Mouse (Mus musculus): ENCODE measurements around the gene Hspd1.
"Not testable (repeated sequence)": the region's sequence is repeated elsewhere in the genome, so short reads cannot be mapped to it uniquely, and the experiment has no call there.

Hspd1 gene

GRCm38 (mm10) chr1:55087932-55088610 lies at the start of gene Hspd1, which contains the start of gene Hspe1:
TSS of gene Hspd1 (minus strand) at chr1:55088243.
TSS of gene Hspe1 (plus strand) at chr1:55088132.
- peak; percentile 92 for ATAC-seq (ENCODE audit: low TSS enrichment)

- ATAC-seq (ENCODE audit: low TSS enrichment): no peak
Observed at GRCm38 (mm10) chr1:55135846-55136245, 47.8 kb upstream of the Hspd1 start.

DNA sequence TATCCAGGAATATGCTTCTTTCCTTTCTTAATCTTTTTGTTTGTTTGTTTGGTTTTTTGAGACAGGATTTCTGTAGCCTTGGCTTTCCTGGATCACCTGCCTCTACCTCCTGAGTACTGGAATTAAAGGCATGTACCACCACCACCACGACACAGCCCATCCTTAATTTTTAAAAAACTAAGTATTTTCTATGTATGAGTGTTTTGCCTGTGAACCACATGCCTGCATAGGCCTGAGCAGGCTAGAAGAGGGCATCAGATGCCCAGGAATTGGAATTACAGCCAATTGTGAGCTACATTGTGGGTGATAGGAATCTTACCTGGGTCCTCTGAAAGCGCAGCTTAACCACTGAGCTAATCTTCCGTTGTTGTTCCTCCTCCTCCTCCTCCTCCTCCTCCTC lies 46.3 kb upstream of the Hspd1 start:
- ATAC-seq (ENCODE audit: low TSS enrichment): no peak

DNA sequence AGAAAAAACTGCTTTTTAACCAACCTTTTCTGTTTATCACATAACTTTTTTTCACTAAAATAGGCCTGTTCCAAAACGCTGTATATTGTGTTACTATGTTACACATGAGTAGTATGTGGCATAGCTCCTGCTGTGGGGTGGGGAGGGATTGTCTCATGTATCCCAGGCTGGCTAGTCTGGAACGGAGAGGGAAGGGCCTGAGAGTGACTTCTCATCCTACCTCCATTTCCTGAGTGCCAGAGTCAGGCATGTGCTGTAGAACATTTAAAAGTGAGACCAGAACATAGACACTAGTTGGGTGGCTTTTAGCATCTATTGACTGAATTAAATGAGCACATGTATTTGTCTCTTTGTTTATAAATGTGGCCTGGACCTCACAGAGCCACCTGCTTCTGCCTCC lies 45.1 kb upstream of the Hspd1 start:
- ATAC-seq (ENCODE audit: low TSS enrichment): no peak

GRCm38 (mm10) chr1:55132308-55132707 lies 44.3 kb upstream of the Hspd1 start:
- ATAC-seq (ENCODE audit: low TSS enrichment): no peak

DNA sequence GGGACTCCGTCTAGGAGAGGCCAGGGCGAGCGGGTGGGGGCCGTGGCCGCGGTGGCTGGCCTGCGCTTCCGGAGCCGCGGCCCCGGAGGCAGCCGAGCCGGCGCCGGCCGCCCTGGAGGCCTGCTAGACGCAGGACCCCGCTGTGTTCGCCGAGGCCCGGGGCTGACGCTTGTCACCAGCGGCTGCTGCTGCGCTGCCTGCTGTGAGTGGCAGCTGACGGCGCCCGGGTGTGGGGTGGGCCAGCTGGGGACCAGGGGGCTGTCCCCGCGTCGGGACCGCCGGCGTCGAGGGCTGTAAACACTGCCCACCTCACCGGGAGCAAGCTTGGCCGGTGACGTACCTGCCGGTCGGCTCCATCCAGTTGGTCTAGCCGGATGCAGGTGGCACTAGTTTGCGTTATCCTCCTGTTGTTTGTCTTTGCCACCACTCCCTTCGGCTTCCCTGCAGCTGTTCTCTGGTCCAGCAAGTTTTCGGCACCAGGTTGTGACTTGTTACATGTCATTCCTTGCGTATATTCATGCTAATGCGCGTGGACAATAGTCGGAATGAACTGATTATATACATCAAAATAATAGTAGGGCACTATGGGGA lies 43.5 kb upstream of the Hspd1 start:
- ATAC-seq (ENCODE audit: low TSS enrichment): peak; percentile 64

DNA sequence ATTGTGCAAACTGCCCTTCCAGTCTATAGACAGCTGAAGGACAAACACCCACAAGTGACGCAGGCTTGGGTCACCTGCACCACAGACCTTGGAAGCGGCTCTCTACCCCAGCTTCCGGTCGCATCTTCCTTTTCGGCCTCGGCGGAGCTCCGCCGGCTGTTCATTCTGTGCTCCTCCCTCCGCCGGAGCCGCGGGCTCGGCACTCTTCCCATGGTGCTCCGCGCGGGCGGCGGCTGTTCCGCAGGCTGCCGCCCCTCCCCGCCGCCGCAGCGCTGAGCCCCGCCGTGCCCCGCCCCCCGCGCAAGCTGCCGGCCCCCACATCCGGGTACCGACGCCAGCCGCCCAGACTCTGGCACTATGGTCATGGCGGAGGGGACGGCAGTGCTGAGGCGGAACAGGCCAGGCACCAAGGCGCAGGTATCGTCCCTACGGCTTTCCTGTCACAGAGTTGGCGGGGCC lies 42.9 kb upstream of the Hspd1 start, which contains the start of gene Mob4:
Mob4 (plus strand) TSS at position 289 of the 459 bp plus-strand sequence.
- ATAC-seq (ENCODE audit: low TSS enrichment): peak; percentile 97

GRCm38 (mm10) chr1:55130190-55130916 lies 42.3 kb upstream of the Hspd1 start:
- no peak for ATAC-seq (ENCODE audit: low TSS enrichment)

DNA sequence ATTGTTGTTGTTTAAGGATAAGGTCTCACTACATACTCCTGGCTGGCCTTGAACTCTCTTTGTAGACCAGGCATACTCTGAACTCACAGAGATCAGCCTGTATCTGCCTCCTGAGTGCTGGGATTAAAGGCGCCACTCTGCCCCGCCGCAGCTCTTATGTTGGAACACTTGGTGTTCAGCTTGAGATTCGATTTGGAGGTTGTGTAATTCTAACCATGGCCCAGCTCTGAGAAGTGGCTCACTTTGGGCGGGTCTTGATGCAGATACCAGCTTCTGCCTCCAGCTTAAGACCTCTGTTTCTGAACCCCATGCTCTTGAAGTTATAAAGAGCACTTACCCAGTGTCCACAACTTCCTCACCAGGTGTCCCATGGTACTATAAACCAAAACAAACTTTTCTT lies 41.7 kb upstream of the Hspd1 start:
- ATAC-seq (ENCODE audit: low TSS enrichment): no peak

DNA sequence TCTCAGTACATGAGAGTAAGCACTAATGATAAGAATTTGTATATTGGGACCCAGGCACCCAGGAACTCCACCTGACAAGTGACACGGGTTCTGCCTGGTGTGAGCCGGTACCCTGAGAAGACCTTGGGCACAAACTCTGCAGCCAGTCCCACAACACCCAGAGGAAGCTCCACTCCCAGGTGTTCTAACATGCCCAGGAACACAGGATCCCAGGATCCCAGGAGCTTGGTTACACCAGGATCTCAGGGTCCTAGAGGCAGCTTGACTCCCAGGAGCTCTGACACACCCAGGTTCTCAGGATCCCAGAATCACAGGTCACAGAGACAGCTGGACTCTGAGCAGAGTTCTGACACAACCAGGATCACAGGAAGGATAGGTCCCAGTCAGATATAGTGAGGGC lies 36.1 kb upstream of the Hspd1 start:
- ATAC-seq (ENCODE audit: low TSS enrichment): not testable (repeated sequence)

DNA sequence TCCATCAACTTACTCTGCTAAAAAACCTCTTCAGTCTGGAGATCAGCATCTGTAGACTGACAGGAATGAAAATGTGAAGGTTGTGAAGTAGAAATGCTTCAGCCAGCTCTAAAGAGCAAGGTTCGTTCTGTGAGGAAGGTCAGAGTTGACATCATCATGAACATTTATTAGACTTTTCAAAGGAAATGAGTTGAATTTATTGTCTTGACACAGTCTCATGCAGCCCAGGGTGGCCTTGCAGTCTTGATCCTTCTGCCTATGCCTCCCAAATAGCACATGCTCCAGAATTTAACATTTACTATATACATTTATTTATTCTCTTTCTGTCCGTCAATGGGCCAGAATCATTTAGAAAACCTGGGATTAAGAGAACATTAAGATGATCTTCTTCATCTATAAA lies 35.5 kb upstream of the Hspd1 start:
- no peak for ATAC-seq (ENCODE audit: low TSS enrichment)

DNA sequence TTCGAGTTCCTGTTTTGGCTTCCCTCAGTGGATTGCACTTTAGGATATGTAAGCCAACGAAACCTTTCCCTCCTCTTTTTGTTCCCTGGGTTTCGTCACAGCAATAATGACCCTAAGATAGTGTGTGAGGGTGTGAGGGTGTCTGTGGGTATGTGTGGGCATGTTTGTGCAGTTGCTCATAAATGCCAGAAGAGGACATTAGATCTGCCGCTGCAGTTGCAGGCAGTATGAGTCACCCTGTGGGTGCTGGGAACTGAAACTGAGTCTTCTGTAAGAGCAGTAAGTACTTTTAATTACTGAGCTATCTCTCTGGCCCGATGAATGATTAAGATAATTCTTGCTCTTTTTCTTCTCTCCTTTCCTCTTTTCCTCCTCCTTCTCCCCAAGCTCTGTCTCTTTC lies 35.0 kb upstream of the Hspd1 start:
- no peak for ATAC-seq (ENCODE audit: low TSS enrichment)

- ATAC-seq (ENCODE audit: low TSS enrichment): no peak
Observed at GRCm38 (mm10) chr1:55109066-55109766, 21.2 kb upstream of the Hspd1 start.

DNA sequence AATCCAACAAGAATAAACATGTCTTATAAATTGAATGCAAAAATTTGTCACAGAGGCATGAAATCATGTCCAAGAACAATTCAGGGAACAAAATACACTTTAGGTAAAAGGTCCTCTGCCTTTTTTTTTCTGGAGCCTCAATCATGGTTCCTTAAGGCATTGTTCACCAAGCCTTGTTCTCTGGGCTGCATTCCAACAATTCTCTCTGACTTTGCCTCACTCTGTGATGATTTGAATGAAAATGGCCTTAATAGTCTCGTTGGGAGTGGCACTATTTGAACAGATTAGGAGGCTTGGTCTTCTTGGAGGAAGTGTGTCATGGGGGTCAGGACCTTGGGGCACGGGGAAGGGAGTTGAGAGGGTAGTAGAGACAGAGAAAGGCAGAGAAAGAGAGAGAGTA lies 20.4 kb upstream of the Hspd1 start:
- ATAC-seq (ENCODE audit: low TSS enrichment): no peak

DNA sequence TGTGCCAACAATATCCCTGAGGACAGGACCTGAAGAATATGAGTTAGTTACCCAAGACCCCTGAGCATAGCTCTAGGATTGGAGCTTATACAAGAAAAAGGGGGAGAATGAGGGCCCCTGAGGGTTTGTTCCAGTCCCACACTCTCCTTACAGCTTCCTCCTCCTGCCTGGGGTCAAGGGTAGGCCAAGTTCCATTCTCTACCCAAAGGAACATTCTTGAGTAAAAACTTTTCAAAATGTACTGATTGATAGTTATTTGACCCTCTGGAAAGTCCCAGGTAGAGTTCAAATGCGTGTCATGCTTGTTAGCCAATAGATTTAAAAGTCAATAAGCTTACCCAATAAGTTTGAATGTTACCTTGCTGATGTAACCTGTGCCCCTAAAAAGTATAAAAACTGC lies 19.6 kb upstream of the Hspd1 start:
- no peak for ATAC-seq (ENCODE audit: low TSS enrichment)

DNA sequence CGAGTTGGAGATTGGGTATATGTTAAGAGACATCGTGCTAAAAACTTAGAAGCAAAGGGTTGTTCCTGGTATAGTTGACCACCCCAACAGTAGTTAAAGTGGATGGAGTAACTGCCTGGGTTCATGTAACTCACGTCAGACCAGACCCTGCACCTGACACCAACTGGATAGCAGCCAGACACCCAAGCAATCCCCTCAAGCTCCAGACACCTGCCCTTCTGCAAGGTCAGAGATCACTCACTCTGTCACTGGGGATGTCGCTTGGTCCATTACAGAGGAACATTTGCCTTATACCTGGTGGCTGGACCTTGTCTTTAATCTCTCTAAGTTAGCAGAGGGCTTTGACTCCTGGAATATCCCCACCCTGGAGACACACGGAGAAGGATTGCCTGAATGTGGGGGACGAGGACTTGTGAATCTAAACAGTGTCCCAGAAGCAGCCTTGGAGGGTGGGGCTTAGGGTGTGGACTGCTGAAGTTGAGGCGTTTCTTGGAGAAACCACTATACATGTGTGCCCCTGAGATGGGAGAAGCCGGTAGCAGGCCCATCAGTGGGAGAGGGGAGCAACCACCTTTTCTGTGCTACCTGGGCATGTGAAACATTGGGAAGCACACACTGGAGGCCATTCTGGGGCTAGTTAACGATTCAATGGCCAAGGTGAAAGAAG lies 19.0 kb upstream of the Hspd1 start:
- no peak for ATAC-seq (ENCODE audit: low TSS enrichment)

DNA sequence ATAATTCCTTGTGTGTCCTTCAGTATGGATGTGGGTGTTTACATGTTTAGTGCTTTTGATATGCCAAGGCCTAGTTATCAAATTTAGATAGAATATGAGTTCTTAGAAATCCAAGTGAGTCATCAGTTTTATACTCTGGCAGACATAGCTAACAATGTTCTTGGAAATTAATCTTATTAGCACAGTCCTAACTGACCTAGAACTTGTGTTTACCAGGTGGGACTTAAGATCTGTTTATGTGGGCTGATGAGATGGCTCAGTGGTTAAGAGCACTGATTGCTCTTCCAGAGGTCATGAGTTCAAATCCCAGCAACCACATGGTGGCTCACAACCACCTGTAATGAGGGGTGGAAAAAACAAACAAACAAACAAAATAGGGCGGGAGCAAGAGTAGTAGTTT lies 4.4 kb upstream of the Hspd1 start:
- ATAC-seq (ENCODE audit: low TSS enrichment): no peak

DNA sequence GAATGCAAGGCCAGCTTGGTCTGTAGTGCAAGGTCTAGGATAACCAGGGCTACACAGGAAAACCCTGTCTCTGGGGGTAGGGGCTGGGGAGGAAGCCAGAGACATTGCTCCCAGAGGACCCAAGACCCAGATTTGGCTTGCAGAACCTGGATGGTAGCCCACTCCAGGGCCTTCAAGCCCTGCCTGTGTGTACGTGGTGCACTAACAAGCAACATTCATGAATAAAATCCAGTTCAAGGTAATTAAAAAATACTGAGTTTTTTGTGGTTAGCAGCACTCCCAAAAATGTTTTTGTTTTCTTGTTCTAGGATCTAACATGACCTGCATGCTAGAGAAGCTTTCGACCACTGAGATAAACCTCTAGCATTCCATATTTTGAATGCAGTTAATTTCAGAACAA lies 4.0 kb upstream of the Hspd1 start:
- no peak for ATAC-seq (ENCODE audit: low TSS enrichment)

GRCm38 (mm10) chr1:55089498-55090064 lies 1.5 kb upstream of the Hspd1 start:
- no peak for ATAC-seq (ENCODE audit: low TSS enrichment)

DNA sequence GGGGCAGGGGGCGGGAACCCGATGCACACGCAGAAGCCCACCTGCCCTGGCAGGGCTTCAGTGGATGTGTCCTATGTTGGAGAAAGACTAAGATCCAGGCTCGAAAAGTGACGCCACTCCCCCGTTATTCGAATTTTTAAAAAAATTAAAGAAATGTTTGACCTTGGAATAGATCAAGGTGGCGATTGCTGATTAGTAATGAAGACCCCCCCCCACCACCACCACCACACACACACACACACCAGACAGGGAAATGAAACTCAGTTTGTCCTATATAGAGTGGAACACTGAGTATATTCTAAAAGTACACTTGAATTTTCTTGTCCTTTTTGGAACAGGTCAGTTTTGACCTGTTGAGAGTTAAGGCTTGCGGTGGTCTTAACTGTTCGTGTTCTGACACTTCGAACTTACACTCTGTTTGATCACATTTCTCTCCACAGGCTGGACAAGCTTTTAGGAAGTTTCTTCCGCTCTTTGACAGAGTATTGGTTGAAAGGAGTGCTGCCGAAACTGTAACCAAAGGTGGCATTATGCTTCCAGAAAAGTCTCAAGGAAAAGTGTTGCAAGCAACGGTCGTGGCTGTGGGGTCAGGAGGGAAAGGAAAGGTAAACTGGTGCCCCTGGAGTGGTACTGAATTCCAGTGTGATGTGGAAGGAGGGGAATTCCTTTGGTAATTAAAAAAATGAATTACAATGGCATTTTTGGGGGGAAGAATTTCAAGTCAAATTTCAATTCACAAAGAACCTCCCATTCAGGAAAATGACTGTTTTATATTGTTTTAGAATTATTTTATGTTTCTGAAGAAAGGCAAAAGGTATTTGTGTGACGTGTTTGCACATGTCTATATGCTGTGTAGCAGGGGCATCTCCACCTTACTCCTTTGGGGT lies 811 bp upstream of the Hspd1 start:
- no peak for ATAC-seq (ENCODE audit: low TSS enrichment)
